Mouse (Mus musculus) thymus, adult 2 months (tissue): ENCODE measurements at regions not wholly inside any gene's neighbourhood (a gene's known extent, or its start where the extent isn't known, plus 50 kb on each side); places are given as distances from the start of the nearest gene placed in this dataset.

Experiments
- CTCF ChIP-seq: fragments of 200-500 bp; IDR thresholded peaks from 2 replicates; pipeline ENCODE4 v1.5.1; 2012; ENCODE audit warnings: mild to moderate bottlenecking, control low read depth, low read length, moderate library complexity, borderline replicate concordance; ENCODE audit not compliant: control insufficient read depth, poor library complexity, insufficient read depth; ENCODE audit errors: extremely low read depth
- POLR2A ChIP-seq: fragments of 200-500 bp; IDR thresholded peaks from 2 replicates; pipeline ENCODE4 v1.6.1; 2012; ENCODE audit warnings: mild to moderate bottlenecking, low read length, control low read depth, moderate library complexity; ENCODE audit not compliant: control insufficient read depth, poor library complexity, insufficient read depth; ENCODE audit errors: extremely low read depth

GRCm38 (mm10) chr8:88452501-88452847 lies 68.7 kb upstream of the Nkd1 start:
- no peak for TF ChIP-seq CTCF
- no peak for TF ChIP-seq POLR2A
